In genomic region chr9:41697160-41697559, GRCm38 (mm10) we compare ENCODE assay signal across 13 mouse cellular contexts.
DNase-seq lines count a peak whose midpoint lies in the region; ATAC-seq and TF ChIP-seq lines count a peak whose summit lies in the region.
"Had no signal": no experiment of that assay in that cellular context is flagged by ENCODE, and none has a peak within 500 bp of the region (broad histone marks: within the 10 kb centered on the region; RNA-seq: fewer than 3 reads in every experiment).

No protein-coding gene starts in this region.

- no peak overlapping the region for H3K4me3 ChIP-seq in forebrain, embryonic 10.5 days
- no peak overlapping the region for H3K4me3 ChIP-seq in forebrain, postnatal 0 days (ENCODE audit: low read depth, low read length)
- H3K4me3 ChIP-seq in limb, embryonic 10.5 days, result no peak overlapping the region
- H3K4me3 ChIP-seq in midbrain, postnatal 0 days (ENCODE audit: low read depth, low read length), result no peak overlapping the region
- H3K4me3 ChIP-seq: heart, embryonic 15.5 days had no signal

- no peaks in the 10 kb centered on the region for H3K9me3 ChIP-seq in forebrain, embryonic 10.5 days
- no peaks in the 10 kb centered on the region for H3K9me3 ChIP-seq in forebrain, postnatal 0 days (ENCODE audit: low read length)
- no peaks in the 10 kb centered on the region for H3K9me3 ChIP-seq in limb, embryonic 10.5 days (replicated peaks)
- no peaks in the 10 kb centered on the region for H3K9me3 ChIP-seq in midbrain, postnatal 0 days (ENCODE audit: low read length)
- H3K9me3 ChIP-seq: heart, embryonic 15.5 days had no signal

- H3K27ac ChIP-seq in forebrain, embryonic 10.5 days, result peak overlapping the region; percentile 83
- peak overlapping the region; percentile 79 for H3K27ac ChIP-seq in forebrain, postnatal 0 days (ENCODE audit: low read depth, low read length)
- peak overlapping the region; percentile 74; the same call in 1 of the 2 replicates for H3K27ac ChIP-seq in limb, embryonic 10.5 days
- peak overlapping the region; percentile 63; the same call in 1 of the 2 replicates for H3K27ac ChIP-seq in midbrain, postnatal 0 days (ENCODE audit: low read depth, low read length)
- H3K27ac ChIP-seq: heart, embryonic 15.5 days; stomach, postnatal 0 days had no signal

- no peak overlapping the region for H3K9ac ChIP-seq in forebrain, postnatal 0 days
- no peak overlapping the region for H3K9ac ChIP-seq in midbrain, postnatal 0 days (replicated peaks; ENCODE audit: low read length, poor library complexity, severe bottlenecking)
- H3K9ac ChIP-seq: heart, embryonic 15.5 days had no signal

- ATAC-seq in forebrain, postnatal 0 days, result 0 out of 2 replicates have a peak, but pooled peaks have one; percentile 12
- no peak for ATAC-seq in midbrain, postnatal 0 days (ENCODE audit: low FRiP score)
- no peak for ATAC-seq in activated CD4-positive, CD25-positive, alpha-beta regulatory T cell, adult 4 months

- H3K36me3 ChIP-seq in forebrain, embryonic 10.5 days (replicated peaks), result no peaks in the 10 kb centered on the region
- no peaks in the 10 kb centered on the region for H3K36me3 ChIP-seq in forebrain, postnatal 0 days (ENCODE audit: insufficient read depth)
- no peaks in the 10 kb centered on the region for H3K36me3 ChIP-seq in limb, embryonic 10.5 days
- H3K36me3 ChIP-seq in midbrain, postnatal 0 days (ENCODE audit: insufficient read depth, low read length), result no peaks in the 10 kb centered on the region
- H3K36me3 ChIP-seq: heart, embryonic 15.5 days had no signal

- H3K27me3 ChIP-seq in forebrain, embryonic 10.5 days (ENCODE audit: poor library complexity, severe bottlenecking), result no peaks in the 10 kb centered on the region
- H3K27me3 ChIP-seq in forebrain, postnatal 0 days (ENCODE audit: insufficient read depth, low read length), result no peaks in the 10 kb centered on the region
- H3K27me3 ChIP-seq in limb, embryonic 10.5 days (ENCODE audit: low read depth, poor library complexity, severe bottlenecking), result no peaks in the 10 kb centered on the region
- no peaks in the 10 kb centered on the region for H3K27me3 ChIP-seq in midbrain, postnatal 0 days (ENCODE audit: insufficient read depth, low read length)
- H3K27me3 ChIP-seq: heart, embryonic 15.5 days had no signal

- no peak for TF ChIP-seq CTCF in forebrain, postnatal 0 days (IDR thresholded peaks at IDR 0.05; ENCODE audit: low read depth)
- TF ChIP-seq CTCF in midbrain, postnatal 0 days (IDR thresholded peaks at IDR 0.05), result no peak

- H3K4me2 ChIP-seq in forebrain, postnatal 0 days (ENCODE audit: low read depth), result no peak overlapping the region
- no peak overlapping the region for H3K4me2 ChIP-seq in midbrain, postnatal 0 days (ENCODE audit: low read depth, low read length, poor library complexity, severe bottlenecking)
- H3K4me2 ChIP-seq: heart, embryonic 15.5 days had no signal

- DNase-seq in forebrain, embryonic 10.5 days (ENCODE audit: extremely low spot score, low spot score), result no peak
- peak; percentile 35 for DNase-seq in forebrain, postnatal 0 days
- DNase-seq in limb, embryonic 10.5 days (ENCODE audit: low spot score), result no peak
- DNase-seq in midbrain, postnatal 0 days (ENCODE audit: low spot score), result no peak
- DNase-seq in layer of hippocampus, adult 8-10 months (ENCODE audit: low spot score in 2 of 2), result no peak
- no peak for DNase-seq in lung, postnatal 25 days (ENCODE audit: low spot score)
- no peak for DNase-seq in adrenal gland, postnatal 14 days
- DNase-seq: kidney, adult 2 months; lung, postnatal 4 days; thymus, postnatal 25 days had no signal

- peaks cover 59% of the 10 kb centered on the region for H3K4me1 ChIP-seq in forebrain, embryonic 10.5 days
- H3K4me1 ChIP-seq in forebrain, postnatal 0 days (ENCODE audit: insufficient read depth), result peaks cover 26% of the 10 kb centered on the region; the same call in 1 of the 2 replicates
- peaks cover 19% of the 10 kb centered on the region for H3K4me1 ChIP-seq in limb, embryonic 10.5 days
- H3K4me1 ChIP-seq in midbrain, postnatal 0 days (ENCODE audit: insufficient read depth, low read length), result peaks cover 11% of the 10 kb centered on the region
